In the genomic region with DNA sequence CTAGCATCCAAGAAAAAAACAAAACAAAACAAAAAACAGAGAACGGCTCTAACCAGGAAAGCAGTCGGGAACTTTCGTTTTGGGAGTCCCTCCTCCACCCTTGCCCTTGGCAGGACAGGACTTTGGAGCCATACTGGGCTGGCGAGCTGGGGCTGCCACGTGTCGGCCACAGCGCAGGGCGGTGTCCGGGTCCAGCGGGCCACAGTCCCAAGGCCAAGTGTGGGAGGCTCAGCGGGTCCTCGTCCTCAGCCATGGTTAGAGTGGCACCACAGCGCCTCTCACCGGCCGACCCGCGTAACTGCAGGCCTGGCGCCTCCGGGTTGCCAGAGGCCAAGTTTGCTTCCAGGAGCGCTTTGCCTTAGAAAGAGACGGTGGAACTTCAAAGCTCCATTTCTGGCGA, we compare ENCODE assay signal across 8 mouse cellular contexts. TPM values are rescaled to one million over a fixed set of nuclear protein-coding genes. Genes with fewer than 3 reads are reported as not detected.
DNase-seq lines count a peak whose midpoint lies in the region; ATAC-seq and TF ChIP-seq lines count a peak whose summit lies in the region.

No protein-coding gene starts in this region.

- H3K4me3 ChIP-seq in heart, embryonic 10.5 days = peak overlapping the region; percentile 45
- H3K4me3 ChIP-seq in kidney, postnatal 0 days (replicated peaks; ENCODE audit: low read depth, low read length) = peak overlapping the region; percentile 16; the same call in 1 of the 2 replicates
- H3K4me3 ChIP-seq in stomach, embryonic 16.5 days (replicated peaks; ENCODE audit: low read length) = peak overlapping the region; percentile 18

- peak; percentile 83 for TF ChIP-seq CTCF in kidney, postnatal 0 days (IDR thresholded peaks at IDR 0.05; ENCODE audit: low read depth)

- H3K9ac ChIP-seq in kidney, postnatal 0 days (ENCODE audit: low read depth, low read length) = no peak overlapping the region
- peak overlapping the region; percentile 49 for H3K9ac ChIP-seq in stomach, embryonic 16.5 days (ENCODE audit: low read length)

- no peaks in the 10 kb centered on the region for H3K36me3 ChIP-seq in heart, embryonic 10.5 days
- H3K36me3 ChIP-seq in kidney, postnatal 0 days (ENCODE audit: insufficient read depth, low read length) = no peaks in the 10 kb centered on the region
- H3K36me3 ChIP-seq in stomach, embryonic 16.5 days (ENCODE audit: control insufficient read depth, insufficient read depth, low read length) = no peaks in the 10 kb centered on the region

- H3K27me3 ChIP-seq in heart, embryonic 10.5 days (ENCODE audit: insufficient read depth, poor library complexity, severe bottlenecking) = no peaks in the 10 kb centered on the region
- H3K27me3 ChIP-seq in kidney, postnatal 0 days (ENCODE audit: insufficient read depth, low read length) = no peaks in the 10 kb centered on the region
- no peaks in the 10 kb centered on the region for H3K27me3 ChIP-seq in stomach, embryonic 16.5 days (ENCODE audit: control insufficient read depth, insufficient read depth, low read length)

- H3K9me3 ChIP-seq in heart, embryonic 10.5 days = no peaks in the 10 kb centered on the region
- H3K9me3 ChIP-seq in kidney, postnatal 0 days (replicated peaks; ENCODE audit: low read length) = no peaks in the 10 kb centered on the region
- H3K9me3 ChIP-seq in stomach, embryonic 16.5 days (replicated peaks; ENCODE audit: control insufficient read depth, low read length) = peaks cover 5% of the 10 kb centered on the region; the same call in 1 of the 2 replicates

- peak overlapping the region; percentile 54 for H3K4me2 ChIP-seq in kidney, postnatal 0 days (ENCODE audit: low read length)
- H3K4me2 ChIP-seq in stomach, embryonic 16.5 days (ENCODE audit: low read depth, low read length) = peak overlapping the region; percentile 43

- DNase-seq in monocyte, adult 2 months (ENCODE audit: low read depth in 1 of 2, low spot score in 2 of 2) = peak; percentile 41 to 49
- peak; percentile 48 for DNase-seq in embryo, embryonic 9.5 days (ENCODE audit: extremely low spot score)
- no peak for DNase-seq in heart, embryonic 10.5 days (ENCODE audit: low spot score)
- peak; percentile 80 for DNase-seq in kidney, postnatal 0 days (ENCODE audit: low spot score)
- peak; percentile 65 for DNase-seq in liver
- peak; percentile 38 to 52 for DNase-seq in natural killer cell, adult 2 months (ENCODE audit: low spot score in 2 of 2)

- ATAC-seq in monocyte, adult 5-6 weeks (replicated peaks; ENCODE audit: insufficient number of reproducible peaks, low FRiP score, low TSS enrichment, poor library complexity, severe bottlenecking) = no peak
- ATAC-seq in kidney, postnatal 0 days (replicated peaks; ENCODE audit: low FRiP score, low read depth) = peak; percentile 87
- peak; percentile 55; the same call in 1 of the 2 replicates for ATAC-seq in stomach, embryonic 16.5 days (ENCODE audit: insufficient read depth, low FRiP score)

- peak overlapping the region; percentile 3; the same call in 1 of the 2 replicates for H3K27ac ChIP-seq in heart, embryonic 10.5 days
- H3K27ac ChIP-seq in kidney, postnatal 0 days = no peak overlapping the region
- H3K27ac ChIP-seq in stomach, embryonic 16.5 days (ENCODE audit: low read length) = peak overlapping the region; percentile 1; the same call in 1 of the 2 replicates

- H3K4me1 ChIP-seq in heart, embryonic 10.5 days = peaks cover 6% of the 10 kb centered on the region; the same call in 1 of the 2 replicates
- H3K4me1 ChIP-seq in kidney, postnatal 0 days (replicated peaks; ENCODE audit: insufficient read depth, low read length) = no peaks in the 10 kb centered on the region
- 0 out of 2 replicates have a peak, but pooled peaks cover 5% of the 10 kb centered on the region for H3K4me1 ChIP-seq in stomach, embryonic 16.5 days (ENCODE audit: control insufficient read depth, insufficient read depth, low read length)

- 26% methylated on average over 22 of the region's 22 CpGs for WGBS in heart, embryonic 10.5 days
- WGBS in kidney, postnatal 0 days = 23% methylated on average over 22 of the region's 22 CpGs
- 21% methylated on average over 22 of the region's 22 CpGs for WGBS in stomach, embryonic 16.5 days

RNA-seq across cellular contexts. Expression of a gene that starts 21.0 kb away (rescaled TPM):
- 0.43 TPM in 1 of 3 replicates, not detected in the others for total RNA-seq in monocyte, adult 5-6 weeks (2017)
- 0.13 and 0.14 TPM in 2 replicates for polyA plus RNA-seq in heart, embryonic 10.5 days (2016; fragmentation: Nextera tagmentation; extraction: Ambion mirVana)
- polyA plus RNA-seq in kidney, postnatal 0 days (2015; fragmentation: Nextera tagmentation; extraction: Ambion mirVana) = 0.21 and 0.26 TPM in 2 replicates
- polyA plus RNA-seq in stomach, embryonic 16.5 days (2015; fragmentation: Nextera tagmentation; extraction: Ambion mirVana) = 0.05 and 0.10 TPM in 2 replicates

RNA-seq across cellular contexts. Expression of a gene that starts 50.3 kb away (rescaled TPM):
- 10.9 to 33.3 TPM (median 14.9 TPM) in 3 replicates for total RNA-seq in monocyte, adult 5-6 weeks (2017)
- 14.7 and 18.0 TPM in 2 replicates for polyA plus RNA-seq in heart, embryonic 10.5 days (2016; fragmentation: Nextera tagmentation; extraction: Ambion mirVana)
- polyA plus RNA-seq in kidney, postnatal 0 days (2015; fragmentation: Nextera tagmentation; extraction: Ambion mirVana) = 12.1 and 13.0 TPM in 2 replicates
- 18.9 and 19.4 TPM in 2 replicates for polyA plus RNA-seq in stomach, embryonic 16.5 days (2015; fragmentation: Nextera tagmentation; extraction: Ambion mirVana)
